Mouse (Mus musculus) stomach, postnatal 0 days (tissue): ENCODE data around the gene Gm17359. TPM values are rescaled to one million over a fixed set of nuclear protein-coding genes. Genes with fewer than 3 reads are reported as not detected.

Experiments used
- ATAC-seq: fragments of 200-750 bp; cut with Nextera tagmentation; 2 replicates; pipeline ENCODE4 v1.8.0; 2017; ENCODE audit not compliant: low FRiP score, low TSS enrichment
- DNase-seq: peaks from one replicate; pipeline ENCODE4 v3.0.0-alpha.2; 2016; ENCODE audit warnings: low spot score
- H3K27ac ChIP-seq: fragments of 300-500 bp; sonication (generic); replicated peaks from 2 replicates; pipeline ENCODE4 v1.5.1; 2014; ENCODE audit warnings: mild to moderate bottlenecking, control low read depth
- H3K27me3 ChIP-seq: fragments of 300-500 bp; sonication (generic); 2 replicates; pipeline ENCODE4 v1.6.1; 2014; ENCODE audit warnings: low read length; ENCODE audit not compliant: control insufficient read depth, insufficient read depth
- H3K36me3 ChIP-seq: fragments of 300-500 bp; sonication (generic); 2 replicates; pipeline ENCODE4 v1.6.1; 2014; ENCODE audit warnings: low read length, mixed read lengths; ENCODE audit not compliant: control insufficient read depth, insufficient read depth
- H3K4me1 ChIP-seq: fragments of 300-500 bp; sonication (generic); replicated peaks from 2 replicates; pipeline ENCODE4 v1.6.1; 2014; ENCODE audit warnings: antibody characterized with exemption; ENCODE audit not compliant: control insufficient read depth, insufficient read depth
- H3K4me2 ChIP-seq: fragments of 300-500 bp; sonication (generic); replicated peaks from 2 replicates; pipeline ENCODE4 v1.6.1; 2014; ENCODE audit warnings: low read depth, mild to moderate bottlenecking, control low read depth, moderate library complexity
- H3K4me3 ChIP-seq: fragments of 300-500 bp; sonication (generic); 2 replicates; pipeline ENCODE4 v1.5.1; 2014; ENCODE audit warnings: low read depth, low read length, control low read depth
- H3K9ac ChIP-seq: fragments of 300-500 bp; sonication (generic); 2 replicates; pipeline ENCODE4 v1.6.1; 2014; ENCODE audit warnings: mild to moderate bottlenecking, low read length, control low read depth, mixed read lengths
- H3K9me3 ChIP-seq: fragments of 300-500 bp; sonication (generic); 2 replicates; pipeline ENCODE4 v1.6.1; 2016; ENCODE audit warnings: low read length; ENCODE audit not compliant: control insufficient read depth
- CTCF ChIP-seq: IDR thresholded peaks from 2 replicates; pipeline ENCODE4 v1.5.1; 2016; ENCODE audit warnings: antibody characterized with exemption, low read depth, mild to moderate bottlenecking, moderate library complexity
- EP300 ChIP-seq: optimal IDR thresholded peaks from 2 replicates; pipeline ENCODE3; 2016; ENCODE audit warnings: antibody characterized with exemption
- WGBS: fragments of 180-500 bp; shearing (Covaris S2); extraction: QIAGEN DNeasy Blood & Tissue Kit; methylation state at CpG from one replicate; pipeline ENCODE4 v1.1.7; 2014; 5-methylcytosine and 5-hydroxymethylcytosine counted together
- polyA plus RNA-seq: library from polyadenylated mRNA; unstranded; fragments of >200 nt; fragmentation: Nextera tagmentation; extraction: Ambion mirVana; gene quantifications from 2 replicates; pipeline ENCODE4 v1.2.1, GENCODE M21; 2015

Gene Gm17359
- polyA plus RNA-seq, 1 experiment from 2014 or later: not detected

DNA sequence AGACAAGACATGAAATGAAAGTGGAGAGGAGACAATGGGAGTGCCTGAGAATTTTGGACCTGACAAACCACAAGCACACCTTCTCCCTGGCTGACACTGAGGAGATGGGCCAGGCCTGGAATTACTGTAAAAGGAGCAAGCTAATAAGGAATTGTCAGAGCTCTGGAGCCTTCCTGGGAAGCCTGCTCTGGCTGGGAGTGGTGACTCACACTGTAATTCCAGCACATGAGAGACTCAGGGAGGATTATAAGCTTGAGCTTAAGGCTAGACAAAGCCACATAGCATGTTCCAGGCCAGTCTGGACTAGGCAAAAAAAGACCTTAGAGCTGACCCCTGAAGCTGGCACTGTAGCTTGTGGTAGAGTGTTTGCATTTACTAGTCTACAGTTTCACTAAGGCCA, 24.6 kb upstream of the Gm17359 start:
- Histone ChIP-seq H3K27me3 (no peaks in the 10 kb centered on the region), H3K4me2 (no peak overlapping the region), H3K36me3 (no peaks in the 10 kb centered on the region), H3K9me3 (no peaks in the 10 kb centered on the region), H3K4me3 (no peak overlapping the region), H3K9ac (no peak overlapping the region), H3K4me1 (no peaks in the 10 kb centered on the region), H3K27ac (no peak overlapping the region)
- no peak for DNase-seq
- no peak for TF ChIP-seq EP300
- no peak for TF ChIP-seq CTCF
- no peak for ATAC-seq

DNA sequence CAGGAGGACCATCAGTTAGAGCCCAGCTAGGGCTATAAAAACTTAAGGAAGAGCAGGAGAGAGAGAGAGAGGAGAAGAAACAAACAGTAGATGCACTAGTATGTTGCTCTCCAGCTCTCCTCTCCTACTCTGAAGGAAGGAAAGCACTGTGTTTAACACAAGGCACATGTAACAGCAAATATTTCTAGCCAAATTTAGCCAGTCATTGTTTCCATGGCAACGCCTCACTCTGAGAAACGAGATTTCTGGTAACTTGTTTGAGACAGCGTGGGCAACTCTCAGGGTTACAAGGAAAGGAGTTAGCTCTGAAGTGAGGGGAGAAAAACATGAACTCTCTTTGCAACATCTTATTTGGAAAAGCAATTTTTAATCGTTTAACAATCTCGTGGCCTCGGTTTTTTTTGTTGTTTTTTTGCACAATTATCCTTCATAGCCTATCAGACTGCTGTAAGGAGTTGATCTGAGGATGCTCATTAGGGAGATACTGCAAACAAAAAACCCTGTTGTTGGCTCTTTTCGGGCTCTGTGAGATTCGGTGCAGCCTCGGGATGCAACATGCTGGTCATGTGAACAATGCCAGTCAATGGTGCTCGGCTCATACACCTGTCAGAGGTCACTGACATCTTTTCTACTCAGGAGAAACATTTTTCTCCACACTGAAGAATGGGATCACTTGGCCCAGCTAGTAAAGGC, 22.3 kb upstream of the Gm17359 start:
- no peaks in the 10 kb centered on the region for H3K36me3 ChIP-seq

DNA sequence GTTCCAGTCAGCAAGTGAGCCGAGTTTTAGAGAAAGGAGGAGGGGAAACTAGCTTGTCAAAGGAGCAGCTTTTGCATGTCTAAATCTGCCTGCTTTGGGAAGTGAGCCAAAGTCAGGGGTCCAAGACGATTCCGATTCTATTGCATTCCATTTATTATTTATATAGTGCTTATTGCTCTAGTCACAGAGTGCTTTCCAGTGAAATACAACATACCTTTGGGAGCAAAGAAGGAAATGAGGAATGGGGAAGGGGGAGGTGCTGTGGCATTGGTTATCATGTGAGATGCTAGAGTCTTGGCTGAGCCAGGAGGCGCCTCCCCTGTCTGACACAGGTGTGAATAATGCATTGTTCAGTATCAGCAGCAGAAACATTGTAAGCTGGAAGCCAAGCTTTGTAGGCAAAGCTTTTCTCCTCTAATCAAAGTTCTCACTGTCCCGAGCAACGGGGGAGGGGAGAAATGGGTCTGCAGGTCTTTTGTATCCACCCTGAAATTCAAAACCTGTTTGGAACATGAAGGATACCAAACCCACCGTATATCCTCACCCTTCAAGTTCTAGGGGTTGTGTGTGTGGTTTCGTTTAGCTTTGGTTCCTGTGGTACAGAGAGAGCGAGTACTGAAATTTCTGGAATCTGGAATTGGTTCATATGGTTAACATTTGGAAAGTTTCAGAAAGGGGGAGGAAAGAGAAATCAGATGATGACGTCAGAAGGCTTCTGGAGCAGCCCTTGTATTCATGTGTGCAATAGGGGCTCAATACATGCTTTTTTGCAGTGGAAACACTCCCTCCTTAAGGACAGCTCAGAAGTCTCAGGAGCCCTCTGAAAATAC, 11.5 kb upstream of the Gm17359 start:
- H3K4me3 ChIP-seq: no peak overlapping the region
- ATAC-seq: no peak
- no peak for DNase-seq
- no peaks in the 10 kb centered on the region for H3K27me3 ChIP-seq
- TF ChIP-seq CTCF: no peak
- no peak for TF ChIP-seq EP300
- H3K27ac ChIP-seq: no peak overlapping the region
- H3K9me3 ChIP-seq: no peaks in the 10 kb centered on the region
- H3K4me1 ChIP-seq: no peaks in the 10 kb centered on the region
- H3K4me2 ChIP-seq: peak overlapping the region; percentile 27
- H3K9ac ChIP-seq: no peak overlapping the region
- 18% methylated on average over 10 of the region's 10 CpGs for WGBS
- H3K36me3 ChIP-seq: no peaks in the 10 kb centered on the region

More for the DNA sequence above, 22.3 kb upstream of the Gm17359 start:
- no peak overlapping the region for H3K27ac ChIP-seq
- DNase-seq (no peak), ATAC-seq (no peak)
- H3K4me3 ChIP-seq: no peak overlapping the region
- no peaks in the 10 kb centered on the region for H3K27me3 ChIP-seq
- H3K4me2 ChIP-seq: no peak overlapping the region
- no peaks in the 10 kb centered on the region for H3K9me3 ChIP-seq
- TF ChIP-seq CTCF (no peak), EP300 (no peak)
- no peak overlapping the region for H3K9ac ChIP-seq
- H3K4me1 ChIP-seq: no peaks in the 10 kb centered on the region
- 55% methylated on average over 10 of the region's 10 CpGs for WGBS

DNA sequence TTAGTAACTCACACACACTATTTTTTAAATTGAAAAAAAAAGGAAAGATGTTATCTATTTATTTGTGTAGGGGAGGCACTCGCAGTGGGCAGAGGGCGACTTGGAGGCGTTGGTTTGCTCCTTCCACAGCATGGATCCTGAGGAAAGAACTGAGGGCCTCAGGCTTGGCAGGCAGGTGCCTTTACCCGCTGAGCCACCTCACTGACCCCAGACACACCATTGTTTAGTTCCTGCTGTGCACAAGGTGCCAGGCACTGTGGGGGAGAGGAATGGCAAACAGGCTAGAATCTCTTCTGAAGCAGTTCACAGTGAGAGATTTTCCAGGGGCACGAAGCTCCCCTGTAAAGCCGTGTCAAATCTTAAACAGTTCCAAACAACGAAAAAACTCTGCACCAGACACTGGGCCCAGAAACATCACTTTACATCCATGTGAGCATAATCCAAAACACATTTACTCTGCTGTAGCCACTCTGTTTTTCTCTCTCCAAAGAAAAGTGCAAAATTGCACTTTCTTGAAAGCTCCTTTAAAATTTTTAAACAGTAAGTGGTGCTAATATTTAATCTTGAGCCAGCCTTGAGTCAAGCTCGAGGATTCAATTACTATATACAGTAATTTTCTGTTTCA, 6.7 kb upstream of the Gm17359 start:
- 37% methylated on average over 8 of the region's 8 CpGs for WGBS
- no peak overlapping the region for H3K9ac ChIP-seq
- H3K36me3 ChIP-seq: no peaks in the 10 kb centered on the region
- H3K27ac ChIP-seq: no peak overlapping the region
- ATAC-seq (no peak), DNase-seq (no peak)
- no peak overlapping the region for H3K4me2 ChIP-seq
- H3K27me3 ChIP-seq: no peaks in the 10 kb centered on the region
- TF ChIP-seq EP300: no peak
- TF ChIP-seq CTCF: no peak
- no peak overlapping the region for H3K4me3 ChIP-seq
- no peaks in the 10 kb centered on the region for H3K4me1 ChIP-seq
- no peaks in the 10 kb centered on the region for H3K9me3 ChIP-seq

DNA sequence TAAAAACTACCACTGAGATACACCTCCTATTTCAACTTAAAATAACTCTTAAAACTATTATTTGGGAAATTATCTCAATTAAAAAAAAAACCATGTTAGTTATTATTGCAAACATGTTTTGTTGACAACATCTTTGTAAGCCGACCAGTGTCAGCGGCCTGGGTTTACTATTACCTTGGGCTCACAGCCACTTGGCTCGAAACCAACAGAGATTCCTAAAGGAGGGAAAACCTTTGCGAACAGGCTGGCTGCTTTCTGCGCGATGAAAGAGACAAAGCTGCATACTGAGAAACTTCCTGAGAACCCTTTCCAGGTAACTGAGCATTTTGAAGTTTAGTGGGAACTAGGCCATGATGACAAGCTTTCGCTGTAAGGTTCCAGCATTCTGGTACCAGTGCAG, 3.4 kb upstream of the Gm17359 start:
- WGBS: 75% methylated on average over 7 of the region's 7 CpGs
- H3K36me3 ChIP-seq: no peaks in the 10 kb centered on the region
- H3K27ac ChIP-seq: no peak overlapping the region
- no peaks in the 10 kb centered on the region for H3K4me1 ChIP-seq
- ATAC-seq (no peak), DNase-seq (no peak)
- no peaks in the 10 kb centered on the region for H3K9me3 ChIP-seq
- no peak overlapping the region for H3K4me3 ChIP-seq
- H3K9ac ChIP-seq: no peak overlapping the region
- H3K27me3 ChIP-seq: no peaks in the 10 kb centered on the region
- TF ChIP-seq EP300: no peak
- TF ChIP-seq CTCF: no peak
- no peak overlapping the region for H3K4me2 ChIP-seq
